ENCODE assay signal across 9 mouse cellular contexts in genomic region chr16:91861784-91862371, GRCm38 (mm10).
DNase-seq lines count a peak whose midpoint lies in the region; ATAC-seq and TF ChIP-seq lines count a peak whose summit lies in the region.
"Had no signal": no experiment of that assay in that cellular context is flagged by ENCODE, and none has a peak within 500 bp of the region (broad histone marks: within the 10 kb centered on the region; RNA-seq: fewer than 3 reads in every experiment).

No protein-coding gene starts in this region.

- no peaks in the 10 kb centered on the region for H3K9me3 ChIP-seq in intestine, embryonic 14.5 days (ENCODE audit: control insufficient read depth, low read length)
- no peaks in the 10 kb centered on the region for H3K9me3 ChIP-seq in intestine, postnatal 0 days (ENCODE audit: control insufficient read depth)

- H3K9ac ChIP-seq in intestine, embryonic 14.5 days (ENCODE audit: low read length) = no peak overlapping the region
- no peak overlapping the region for H3K9ac ChIP-seq in intestine, postnatal 0 days (ENCODE audit: low read depth, low read length)

- 58% methylated on average over 6 of the region's 6 CpGs for WGBS in intestine, embryonic 14.5 days
- 61% methylated on average over 6 of the region's 6 CpGs for WGBS in intestine, postnatal 0 days
- WGBS in macrophage (ENCODE audit: missing documents) = 91% methylated on average over 6 of the region's 6 CpGs

- ATAC-seq in intestine, embryonic 14.5 days (replicated peaks; ENCODE audit: low FRiP score, low TSS enrichment, low read depth) = no peak
- no peak for ATAC-seq in intestine, postnatal 0 days
- ATAC-seq: Patski had no signal

- no peak overlapping the region for H3K4me3 ChIP-seq in intestine, embryonic 14.5 days (ENCODE audit: low read depth, low read length)
- no peak overlapping the region for H3K4me3 ChIP-seq in intestine, postnatal 0 days (ENCODE audit: low read depth, low read length)
- no peak overlapping the region for H3K4me3 ChIP-seq in macrophage (ENCODE audit: inconsistent target)

- H3K4me1 ChIP-seq in intestine, embryonic 14.5 days (replicated peaks; ENCODE audit: control insufficient read depth, insufficient read depth, low read length) = peaks cover 25% of the 10 kb centered on the region
- H3K4me1 ChIP-seq in intestine, postnatal 0 days (replicated peaks; ENCODE audit: control insufficient read depth, insufficient read depth, low read length) = no peaks in the 10 kb centered on the region

- no peak overlapping the region for H3K4me2 ChIP-seq in intestine, embryonic 14.5 days (ENCODE audit: low read length)
- H3K4me2 ChIP-seq in intestine, postnatal 0 days (replicated peaks; ENCODE audit: low read depth) = no peak overlapping the region

- no peaks in the 10 kb centered on the region for H3K27me3 ChIP-seq in intestine, embryonic 14.5 days (replicated peaks; ENCODE audit: control insufficient read depth, insufficient read depth, low read length)
- H3K27me3 ChIP-seq in intestine, postnatal 0 days (replicated peaks; ENCODE audit: control insufficient read depth, insufficient read depth, low read length) = no peaks in the 10 kb centered on the region
- H3K27me3 ChIP-seq: Patski had no signal

- DNase-seq in intestine, embryonic 14.5 days (ENCODE audit: low spot score) = no peak
- peak; percentile 17 for DNase-seq in NIH3T3 (ENCODE audit: low read depth)
- DNase-seq in gastrocnemius, postnatal 25 days = peak; percentile 84
- peak; percentile 68 for DNase-seq in kidney, postnatal 10 days
- DNase-seq in retina, postnatal 1 day = no peak
- DNase-seq in cerebellum, postnatal 4 days (ENCODE audit: low spot score in 2 of 2) = no peak

- H3K27ac ChIP-seq in intestine, embryonic 14.5 days (ENCODE audit: low read depth) = peak overlapping the region; percentile 57; the same call in 1 of the 2 replicates
- no peak overlapping the region for H3K27ac ChIP-seq in intestine, postnatal 0 days (ENCODE audit: low read depth, low read length)
- H3K27ac ChIP-seq in macrophage = peak overlapping the region; percentile 32

- TF ChIP-seq CTCF in intestine, postnatal 0 days (IDR thresholded peaks at IDR 0.05; ENCODE audit: low read depth) = no peak

- no peaks in the 10 kb centered on the region for H3K79me2 ChIP-seq in macrophage (ENCODE audit: inconsistent target)

- H3K36me3 ChIP-seq in intestine, embryonic 14.5 days (ENCODE audit: control insufficient read depth, insufficient read depth, low read length) = peaks cover 35% of the 10 kb centered on the region; the same call in 1 of the 2 replicates
- peaks cover 23% of the 10 kb centered on the region; the same call in 1 of the 2 replicates for H3K36me3 ChIP-seq in intestine, postnatal 0 days (ENCODE audit: control insufficient read depth, insufficient read depth)
- H3K36me3 ChIP-seq in macrophage (ENCODE audit: inconsistent target) = peaks cover 29% of the 10 kb centered on the region; the same call in 1 of the 2 replicates

Comparison
In these comparisons a context has a peak if more than half of its experiments do, and no peak if none do; other contexts are left out.
1. DNase-seq: peak in NIH3T3 (single experiment), gastrocnemius, postnatal 25 days (single experiment) and kidney, postnatal 10 days (single experiment); none in intestine, embryonic 14.5 days (single experiment), retina, postnatal 1 day (single experiment) and cerebellum, postnatal 4 days (0 of 2).